Mouse (Mus musculus) urinary bladder, postnatal 10 days (tissue): ENCODE measurements around the gene Frmd5.

ENCODE experiments used
- DNase-seq: peaks from one replicate; pipeline ENCODE4 v3.0.0; 2022; ENCODE audit warnings: low spot score

Gene Frmd5

GRCm38 (mm10) chr2:121761281-121761795, 45.5 kb downstream of the Frmd5 start:
- DNase-seq = no peak

GRCm38 (mm10) chr2:121760646-121761045, 46.2 kb downstream of the Frmd5 start:
- DNase-seq = no peak

GRCm38 (mm10) chr2:121758258-121758657, 48.6 kb downstream of the Frmd5 start:
- DNase-seq = no peak

GRCm38 (mm10) chr2:121756336-121756735, 50.6 kb downstream of the Frmd5 start:
- no peak for DNase-seq

GRCm38 (mm10) chr2:121755056-121755455, 51.8 kb downstream of the Frmd5 start:
- no peak for DNase-seq

GRCm38 (mm10) chr2:121750121-121750520, 56.8 kb downstream of the Frmd5 start:
- DNase-seq = no peak

- DNase-seq = no peak
Observed at GRCm38 (mm10) chr2:121741151-121741550, 65.7 kb downstream of the Frmd5 start.

- DNase-seq = no peak
Observed at GRCm38 (mm10) chr2:121739410-121739809, 67.5 kb downstream of the Frmd5 start.

- no peak for DNase-seq
Observed at GRCm38 (mm10) chr2:121733426-121733825, 73.5 kb downstream of the Frmd5 start.

GRCm38 (mm10) chr2:121730486-121730885, 76.4 kb downstream of the Frmd5 start:
- DNase-seq = no peak

- no peak for DNase-seq
Observed at GRCm38 (mm10) chr2:121728907-121729575, 77.8 kb downstream of the Frmd5 start.

GRCm38 (mm10) chr2:121724866-121725265, 82.0 kb downstream of the Frmd5 start:
- no peak for DNase-seq

GRCm38 (mm10) chr2:121723796-121724195, 83.1 kb downstream of the Frmd5 start:
- DNase-seq = no peak

- DNase-seq = no peak
Observed at GRCm38 (mm10) chr2:121719000-121719399, 87.9 kb downstream of the Frmd5 start.

- no peak for DNase-seq
Observed at GRCm38 (mm10) chr2:121717133-121717532, 89.8 kb downstream of the Frmd5 start.

- no peak for DNase-seq
Observed at GRCm38 (mm10) chr2:121713567-121713966, 93.3 kb downstream of the Frmd5 start.

- DNase-seq = no peak
Observed at GRCm38 (mm10) chr2:121711748-121712384, 95.0 kb downstream of the Frmd5 start.

- DNase-seq = no peak
Observed at GRCm38 (mm10) chr2:121709096-121709495, 97.8 kb downstream of the Frmd5 start.

GRCm38 (mm10) chr2:121707461-121707860, 99.4 kb downstream of the Frmd5 start:
- DNase-seq = no peak

GRCm38 (mm10) chr2:121705756-121706155, 101.1 kb downstream of the Frmd5 start:
- no peak for DNase-seq

- no peak for DNase-seq
Observed at GRCm38 (mm10) chr2:121699331-121699730, 107.6 kb downstream of the Frmd5 start.

GRCm38 (mm10) chr2:121695436-121695835, 111.5 kb downstream of the Frmd5 start:
- no peak for DNase-seq

- DNase-seq = no peak
Observed at GRCm38 (mm10) chr2:121688107-121688506, 118.8 kb downstream of the Frmd5 start.

- no peak for DNase-seq
Observed at GRCm38 (mm10) chr2:121683606-121684005, 123.3 kb downstream of the Frmd5 start.
